Mouse (Mus musculus) spleen, adult 2 months (tissue): ENCODE data around the gene Plgrkt. TPM values are rescaled to one million over a fixed set of nuclear protein-coding genes. Genes with fewer than 3 reads are reported as not detected.

Experiments
- DNase-seq, 2 experiments: peaks; one replicate each; pipeline versions ENCODE4 v3.0.0 to v3.0.0-alpha.2; 2012 to 2021; ENCODE audit warnings: low spot score in 2 of 2, low read depth in 1 of 2
- H3K27ac ChIP-seq: fragments of 200-500 bp; 2 replicates; pipeline ENCODE4 v1.5.1; 2012; ENCODE audit warnings: low read length, inconsistent platforms; ENCODE audit not compliant: insufficient read depth
- H3K27me3 ChIP-seq: fragments of 200-500 bp; 2 replicates; pipeline ENCODE4 v1.6.1; 2012; ENCODE audit warnings: mild to moderate bottlenecking, moderate library complexity, low read length, inconsistent platforms; ENCODE audit not compliant: control insufficient read depth, insufficient read depth
- H3K36me3 ChIP-seq: fragments of 200-500 bp; 2 replicates; pipeline ENCODE4 v1.6.1; 2012; ENCODE audit warnings: mild to moderate bottlenecking, low read length, inconsistent platforms; ENCODE audit not compliant: control insufficient read depth, insufficient read depth
- H3K4me1 ChIP-seq: fragments of 200-500 bp; 2 replicates; pipeline ENCODE4 v1.6.1; 2011; ENCODE audit warnings: inconsistent platforms; ENCODE audit not compliant: control insufficient read depth, insufficient read depth, insufficient read length
- H3K4me3 ChIP-seq: fragments of 200-500 bp; 2 replicates; pipeline ENCODE4 v1.5.1; 2011; ENCODE audit warnings: mild to moderate bottlenecking, inconsistent platforms; ENCODE audit not compliant: insufficient read depth, insufficient read length; ENCODE audit errors: extremely low read depth
- CTCF ChIP-seq: fragments of 200-500 bp; IDR thresholded peaks from 2 replicates; pipeline ENCODE4 v1.5.1; 2011; ENCODE audit warnings: mild to moderate bottlenecking, inconsistent platforms; ENCODE audit not compliant: insufficient read depth, insufficient read length, insufficient replicate concordance; ENCODE audit errors: extremely low read depth
- POLR2A ChIP-seq: fragments of 200-500 bp; IDR thresholded peaks from 2 replicates; pipeline ENCODE4 v1.6.1; 2011; ENCODE audit warnings: low read depth, low read length, inconsistent platforms
- WGBS: fragments of 180-500 bp; shearing (Covaris S2); methylation state at CpG from one replicate; pipeline ENCODE4 v1.1.7; 2018; 5-methylcytosine and 5-hydroxymethylcytosine counted together
- polyA plus RNA-seq: library from polyadenylated mRNA; depleted of rRNA; stranded (reverse); fragments of >200 nt; gene quantifications from 2 replicates; pipeline ENCODE4 v1.2.3, GENCODE M21; 2012

Plgrkt gene
- polyA plus RNA-seq, 1 experiment = 55.6 TPM

- no peak for DNase-seq
- H3K4me3 ChIP-seq = no peak overlapping the region
- WGBS = 93% methylated on average over 2 of the region's 2 CpGs
- no peak overlapping the region for H3K27ac ChIP-seq
- no peaks in the 10 kb centered on the region for H3K27me3 ChIP-seq
- TF ChIP-seq POLR2A (no peak), CTCF (no peak)
- peaks cover 2% of the 10 kb centered on the region; the same call in 1 of the 2 replicates for H3K4me1 ChIP-seq
- no peaks in the 10 kb centered on the region for H3K36me3 ChIP-seq
Measured at GRCm38 (mm10) chr19:29394721-29395120, 27.5 kb upstream of the Plgrkt start.

GRCm38 (mm10) chr19:29393333-29393732 is 26.1 kb upstream of the Plgrkt start:
- TF ChIP-seq CTCF (no peak), POLR2A (no peak)
- Histone ChIP-seq H3K27ac (no peak overlapping the region), H3K36me3 (peaks cover under 1% of the 10 kb centered on the region; the same call in 1 of the 2 replicates), H3K4me1 (peaks cover 2% of the 10 kb centered on the region; the same call in 1 of the 2 replicates), H3K27me3 (no peaks in the 10 kb centered on the region), H3K4me3 (no peak overlapping the region)
- no peak for DNase-seq
- WGBS = 84% methylated on average over 9 of the region's 9 CpGs

DNA sequence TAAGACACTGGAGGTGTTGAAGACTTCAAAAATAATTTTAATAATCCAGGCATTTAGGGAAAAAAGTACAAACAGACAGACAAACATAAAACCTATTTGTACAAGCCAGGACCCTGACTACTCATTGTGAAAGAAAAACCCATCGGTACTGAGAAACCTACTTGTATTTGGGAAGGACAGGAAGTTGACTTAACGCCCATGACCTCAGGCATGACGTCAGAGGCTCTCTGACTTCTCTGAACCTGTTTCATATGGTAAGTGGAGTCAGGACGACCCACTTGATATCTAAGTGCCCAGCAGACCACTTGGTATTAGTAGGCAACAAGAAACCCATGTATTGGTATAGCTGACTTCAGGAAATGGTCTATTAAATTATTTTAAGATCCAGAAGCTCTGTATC is 24.1 kb upstream of the Plgrkt start:
- H3K36me3 ChIP-seq = peaks cover 9% of the 10 kb centered on the region
- DNase-seq = no peak
- WGBS = 41% methylated on average over 4 of the region's 4 CpGs
- no peak overlapping the region for H3K4me3 ChIP-seq
- TF ChIP-seq CTCF = no peak
- no peak overlapping the region for H3K27ac ChIP-seq
- H3K4me1 ChIP-seq = peaks cover 2% of the 10 kb centered on the region; the same call in 1 of the 2 replicates
- no peaks in the 10 kb centered on the region for H3K27me3 ChIP-seq

- H3K36me3 ChIP-seq = peaks cover 9% of the 10 kb centered on the region
- H3K27me3 ChIP-seq = no peaks in the 10 kb centered on the region
- no peak overlapping the region for H3K27ac ChIP-seq
- WGBS = 86% methylated on average over 5 of the region's 5 CpGs
- DNase-seq = no peak
- peaks cover 2% of the 10 kb centered on the region; the same call in 1 of the 2 replicates for H3K4me1 ChIP-seq
- TF ChIP-seq CTCF = no peak
- no peak for TF ChIP-seq POLR2A
- no peak overlapping the region for H3K4me3 ChIP-seq
Measured at GRCm38 (mm10) chr19:29390483-29390882, 23.3 kb upstream of the Plgrkt start.

GRCm38 (mm10) chr19:29388818-29389217 is 21.6 kb upstream of the Plgrkt start:
- Histone ChIP-seq H3K4me1 (peaks cover 2% of the 10 kb centered on the region; the same call in 1 of the 2 replicates), H3K4me3 (no peak overlapping the region), H3K27ac (no peak overlapping the region), H3K27me3 (no peaks in the 10 kb centered on the region), H3K36me3 (peaks cover 18% of the 10 kb centered on the region)
- WGBS = 93% methylated on average over 1 of the region's 1 CpGs
- no peak for DNase-seq
- no peak for TF ChIP-seq POLR2A

GRCm38 (mm10) chr19:29385822-29386221 is 18.6 kb upstream of the Plgrkt start:
- DNase-seq = no peak
- Histone ChIP-seq H3K4me1 (peaks cover 3% of the 10 kb centered on the region), H3K4me3 (no peak overlapping the region), H3K27ac (no peak overlapping the region), H3K36me3 (peaks cover 40% of the 10 kb centered on the region), H3K27me3 (no peaks in the 10 kb centered on the region)
- WGBS = 92% methylated on average over 4 of the region's 4 CpGs
- TF ChIP-seq CTCF (no peak), POLR2A (no peak)

DNA sequence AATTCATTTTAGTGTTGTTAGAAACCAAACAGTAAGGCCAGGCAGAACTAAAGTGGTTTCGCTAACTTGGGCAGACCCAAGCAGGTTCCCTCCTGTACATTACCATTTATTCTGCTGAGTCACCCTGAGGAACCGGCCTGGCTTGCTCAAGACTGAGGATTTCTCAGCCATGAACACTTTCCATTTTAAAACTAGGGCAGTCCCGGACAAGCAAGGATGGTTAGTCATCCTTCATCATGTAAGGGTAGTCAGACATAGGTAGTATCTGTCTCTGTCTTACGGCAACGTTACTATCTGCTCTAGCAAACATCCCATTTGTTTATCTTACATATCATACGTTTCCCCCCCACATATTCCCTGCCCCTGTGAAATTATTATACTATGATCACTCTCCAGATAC is 17.8 kb upstream of the Plgrkt start:
- Histone ChIP-seq H3K4me3 (no peak overlapping the region), H3K27me3 (no peaks in the 10 kb centered on the region), H3K27ac (no peak overlapping the region), H3K36me3 (peaks cover 43% of the 10 kb centered on the region), H3K4me1 (peaks cover 3% of the 10 kb centered on the region)
- DNase-seq = no peak
- no peak for TF ChIP-seq POLR2A
- TF ChIP-seq CTCF = no peak
- WGBS = 68% methylated on average over 6 of the region's 6 CpGs
